Mouse (Mus musculus) frontal cortex, postnatal 36 days (tissue): ENCODE data around the gene L2hgdh.

Experiments
- DNase-seq, 2 experiments: peaks; one replicate each; pipeline ENCODE4 v3.0.0; 2022; ENCODE audit warnings: low spot score in 2 of 2

Gene L2hgdh

GRCm38 (mm10) chr12:69724711-69725460, at the start of gene L2hgdh, which contains the start of gene Atp5s:
Gene L2hgdh (minus strand): TSS chr12:69724873.
Gene Atp5s (plus strand): TSS chr12:69724950.
- DNase-seq, result peak; percentile 95 to 96

DNA sequence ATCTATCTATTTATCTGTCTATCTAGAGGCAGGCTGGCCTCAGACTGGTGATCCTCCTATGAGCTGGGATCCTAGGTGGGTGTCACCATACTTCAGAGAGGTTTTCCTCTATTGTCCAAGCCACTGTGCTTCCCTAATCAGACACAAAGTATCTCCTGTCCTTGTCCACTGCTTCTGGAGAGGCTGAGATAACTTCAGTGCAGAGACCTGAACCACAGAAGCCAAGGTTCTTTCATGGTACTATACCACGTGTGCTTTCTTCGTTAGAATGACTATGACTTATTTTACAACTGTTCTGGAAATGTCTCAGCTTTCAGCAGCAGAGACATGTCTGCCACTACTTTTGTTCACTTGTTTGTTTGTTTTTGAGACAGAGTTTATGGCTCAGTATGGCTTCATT, 44.2 kb upstream of the L2hgdh start:
- DNase-seq, result no peak

DNA sequence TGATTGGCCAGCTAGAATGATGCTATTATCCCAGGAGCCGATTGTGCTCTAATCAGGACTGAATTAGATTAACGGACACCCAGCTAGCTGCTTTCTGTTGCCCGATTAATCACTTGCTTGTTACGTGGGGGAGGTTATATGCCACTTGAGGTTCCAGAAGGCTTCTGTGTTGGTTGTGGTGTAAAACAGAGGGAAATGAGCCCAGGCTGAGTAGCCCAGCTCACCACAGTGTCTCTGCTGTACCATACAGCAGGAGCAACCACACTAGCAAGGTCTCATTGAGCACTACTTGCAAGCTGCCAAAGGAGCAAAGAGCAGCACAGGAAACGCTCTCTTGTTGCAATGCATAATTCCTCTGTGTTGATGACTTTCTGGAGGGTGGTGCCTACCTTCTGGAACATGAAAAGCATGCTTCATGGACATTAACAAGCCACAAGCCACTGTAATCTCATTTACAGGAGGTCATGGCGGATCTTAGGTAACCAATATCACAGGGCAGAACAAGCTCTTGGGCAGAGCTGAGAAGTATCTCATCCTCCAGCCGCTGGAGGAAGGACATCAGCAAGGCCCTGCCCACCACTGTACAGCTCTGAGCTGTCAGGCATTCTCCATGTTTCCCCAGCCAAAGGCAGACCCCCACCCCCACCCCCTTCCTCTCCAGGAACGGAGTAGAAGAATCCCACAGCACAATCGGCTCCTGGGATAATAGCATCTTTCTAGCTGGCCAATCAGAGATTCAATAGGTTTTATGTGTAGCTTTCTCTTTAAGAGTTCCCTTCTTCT, 43.0 kb upstream of the L2hgdh start:
- no peak for DNase-seq

- no peak for DNase-seq
Measured at GRCm38 (mm10) chr12:69766185-69766904, 41.7 kb upstream of the L2hgdh start.

GRCm38 (mm10) chr12:69765543-69765942, 40.9 kb upstream of the L2hgdh start:
- no peak for DNase-seq

DNA sequence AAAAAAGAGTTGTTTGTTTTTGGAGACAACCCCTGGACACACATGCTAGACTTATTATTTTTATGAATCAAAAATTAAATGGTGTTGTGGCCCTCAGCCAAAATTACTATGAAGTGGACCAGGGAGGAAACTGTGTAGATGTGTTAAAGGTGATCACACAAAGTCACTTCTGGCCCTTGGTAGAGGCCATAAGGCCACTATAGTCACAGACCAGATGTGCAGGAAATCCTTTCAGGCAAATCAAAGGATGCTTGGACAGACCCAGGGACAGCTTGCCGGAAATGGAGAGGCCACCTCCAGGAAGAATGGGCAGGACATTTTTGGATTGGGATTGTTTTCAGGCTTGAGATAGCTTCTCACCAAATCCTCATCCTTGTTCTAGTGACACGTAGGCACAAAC, 36.9 kb upstream of the L2hgdh start:
- no peak for DNase-seq

DNA sequence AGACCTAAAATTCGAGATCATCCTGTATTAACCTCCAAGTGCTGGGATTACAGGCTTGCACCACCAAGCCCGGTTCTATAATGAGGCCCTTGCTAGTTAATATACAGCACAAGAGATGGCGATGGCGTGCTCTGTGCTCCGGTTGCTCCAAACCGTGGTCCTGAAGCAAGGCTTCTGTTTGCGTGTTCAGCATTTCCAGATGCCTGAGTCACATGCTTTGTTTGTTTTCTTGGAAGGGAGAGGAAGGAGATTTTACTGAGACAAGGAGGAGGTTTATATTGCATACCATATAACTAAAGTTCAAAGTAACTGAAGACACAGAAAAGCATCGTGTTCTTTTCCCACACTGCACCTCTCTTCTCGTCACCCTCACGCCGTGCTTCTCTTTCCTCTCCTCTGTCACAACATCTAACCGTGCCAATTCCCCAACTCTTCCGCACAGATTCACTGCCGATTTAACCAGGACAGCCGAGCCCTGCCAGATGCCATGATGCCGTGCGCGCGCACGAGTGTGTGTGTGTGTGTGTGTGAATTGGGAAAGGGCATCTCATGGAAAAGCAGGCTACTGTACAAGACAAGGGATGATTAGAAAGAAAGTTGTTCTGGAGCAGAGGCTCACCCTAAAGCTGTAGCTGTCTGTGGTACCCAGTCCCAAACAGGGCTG, 36.2 kb upstream of the L2hgdh start:
- DNase-seq, result no peak

- DNase-seq, result no peak
Measured at GRCm38 (mm10) chr12:69760014-69760413, 35.3 kb upstream of the L2hgdh start.

DNA sequence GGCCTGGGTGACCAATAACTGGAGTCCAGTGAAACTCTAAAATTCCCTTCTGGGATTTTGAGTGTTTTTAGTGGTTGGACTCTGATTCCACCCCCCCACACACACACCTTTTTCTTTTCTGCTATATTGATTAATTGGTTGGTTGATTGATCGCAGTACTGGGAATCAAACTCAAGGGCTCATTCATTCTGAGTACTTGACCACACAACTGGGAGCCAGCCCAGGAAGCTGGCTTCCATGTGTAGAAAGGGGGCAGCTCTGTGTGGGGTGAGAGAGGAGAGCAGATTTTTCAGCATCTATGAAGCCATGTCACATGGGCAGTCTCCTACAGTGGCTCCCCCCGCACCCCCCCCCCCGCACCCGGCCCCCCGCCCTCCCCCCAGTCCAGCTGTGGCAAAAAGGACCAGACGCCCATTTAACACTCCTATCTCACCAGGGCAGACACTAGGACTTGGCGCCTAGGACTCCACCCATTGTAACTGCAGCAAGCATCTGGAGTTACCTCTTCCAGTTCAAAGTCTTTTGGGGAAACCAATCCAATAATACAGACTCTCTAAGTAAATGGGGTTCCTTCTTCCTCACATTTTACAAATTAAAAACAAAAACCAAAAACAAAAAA, 34.7 kb upstream of the L2hgdh start:
- no peak for DNase-seq

DNA sequence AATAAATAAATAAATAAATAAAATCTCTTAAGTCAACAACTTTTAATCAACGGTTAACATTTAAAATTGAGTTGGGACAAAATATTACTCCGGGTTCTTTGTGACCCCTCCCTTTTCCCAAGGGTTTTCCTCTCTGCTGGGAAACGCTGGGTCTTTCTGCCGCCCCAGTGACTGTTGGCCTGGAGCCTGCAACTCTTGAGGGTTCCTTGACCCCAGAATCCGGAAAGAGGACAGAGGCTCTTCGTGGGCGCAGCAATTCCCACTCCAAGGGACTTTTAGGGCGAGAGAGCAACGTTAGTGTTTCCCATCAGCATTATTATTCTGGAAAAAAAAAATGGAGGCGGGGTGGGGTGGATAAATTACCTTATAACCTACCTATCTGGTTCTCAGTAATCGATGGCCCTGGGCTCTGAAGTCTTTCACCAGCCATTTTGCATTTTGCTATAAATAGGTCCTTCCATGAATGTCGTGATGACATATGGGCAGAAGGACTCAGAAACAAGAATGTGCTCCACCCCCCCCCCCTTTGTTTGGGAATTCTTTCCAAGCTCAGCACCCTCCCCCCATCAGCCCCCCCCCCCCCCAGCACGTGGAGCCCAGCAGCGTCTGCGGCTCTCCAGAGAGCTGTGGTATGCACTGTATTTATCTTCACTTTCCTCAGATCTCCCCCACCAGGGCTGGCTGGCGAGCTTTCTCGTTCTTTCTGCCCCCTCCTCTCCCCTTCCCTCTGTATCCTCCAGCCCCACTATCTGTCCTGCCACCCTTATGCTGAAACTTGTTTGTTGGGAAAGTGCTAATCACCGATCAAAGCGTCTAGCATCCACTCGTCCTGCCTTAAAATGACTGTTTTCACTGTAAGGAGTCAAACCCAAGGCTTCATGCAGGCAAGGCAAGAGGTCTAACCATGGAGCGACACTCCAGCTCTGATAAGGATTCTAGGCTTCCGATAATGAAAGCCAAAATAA, 33.8 kb upstream of the L2hgdh start:
- no peak for DNase-seq

GRCm38 (mm10) chr12:69757418-69758141, 32.9 kb upstream of the L2hgdh start:
- DNase-seq, result peak; percentile 44 to 50

DNA sequence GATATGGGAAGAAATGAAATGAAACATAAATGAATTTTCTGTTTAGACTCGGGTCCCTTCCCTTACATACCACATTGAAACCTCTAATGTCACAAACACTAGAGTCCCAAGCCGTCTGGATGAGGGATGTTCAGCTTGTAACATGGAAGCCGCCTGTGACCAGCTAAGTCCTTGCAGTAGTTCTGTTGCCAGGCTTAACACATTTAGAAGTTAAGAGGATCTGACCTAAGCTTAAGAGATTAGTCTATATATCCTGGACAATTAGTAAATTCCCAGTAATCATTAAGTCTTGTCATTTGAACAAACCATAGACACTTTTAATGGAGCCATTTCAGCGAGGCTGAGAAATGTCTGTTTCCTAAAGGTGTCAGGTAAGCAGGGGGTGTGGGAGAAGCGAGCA, 31.3 kb upstream of the L2hgdh start:
- no peak for DNase-seq

DNA sequence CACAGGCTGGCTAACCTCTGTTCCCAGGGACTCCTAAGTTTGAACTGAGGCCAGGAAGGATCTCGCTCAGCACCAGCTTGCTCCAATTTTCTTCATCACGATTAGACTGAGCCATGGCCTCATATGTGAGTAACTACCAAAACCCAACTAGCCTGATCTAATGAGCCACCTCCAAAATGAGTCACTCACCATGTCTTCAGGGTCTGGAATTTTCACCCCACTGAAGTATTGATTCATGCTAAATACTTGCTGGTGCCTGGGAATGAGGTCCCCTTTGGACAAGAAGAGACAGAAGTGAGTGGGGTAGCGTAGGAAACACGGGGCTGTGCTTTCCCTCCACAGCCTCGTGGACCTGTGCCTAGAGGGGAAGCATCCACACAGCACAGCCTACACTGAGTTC, 29.3 kb upstream of the L2hgdh start:
- no peak for DNase-seq

GRCm38 (mm10) chr12:69751864-69752341, 27.2 kb upstream of the L2hgdh start:
- no peak for DNase-seq

DNA sequence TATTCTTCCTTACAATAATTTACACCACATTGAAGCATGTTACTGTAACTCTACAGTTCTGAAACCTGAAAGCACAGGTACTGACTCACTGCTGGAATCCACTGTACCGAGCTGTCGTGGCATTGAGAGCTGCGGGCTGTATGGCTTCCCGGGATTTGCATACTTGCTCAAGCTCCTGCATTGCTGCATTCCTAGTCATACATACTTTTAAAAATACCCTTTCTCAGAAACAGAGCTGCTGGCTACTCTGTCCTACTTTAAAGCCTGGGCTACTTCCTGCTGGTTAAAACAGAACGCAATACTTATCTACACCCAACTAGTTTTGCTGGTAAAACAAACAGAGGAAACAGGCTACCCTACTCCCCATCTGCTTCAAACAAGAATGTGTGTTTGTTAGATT, 19.5 kb upstream of the L2hgdh start:
- DNase-seq, result no peak

DNA sequence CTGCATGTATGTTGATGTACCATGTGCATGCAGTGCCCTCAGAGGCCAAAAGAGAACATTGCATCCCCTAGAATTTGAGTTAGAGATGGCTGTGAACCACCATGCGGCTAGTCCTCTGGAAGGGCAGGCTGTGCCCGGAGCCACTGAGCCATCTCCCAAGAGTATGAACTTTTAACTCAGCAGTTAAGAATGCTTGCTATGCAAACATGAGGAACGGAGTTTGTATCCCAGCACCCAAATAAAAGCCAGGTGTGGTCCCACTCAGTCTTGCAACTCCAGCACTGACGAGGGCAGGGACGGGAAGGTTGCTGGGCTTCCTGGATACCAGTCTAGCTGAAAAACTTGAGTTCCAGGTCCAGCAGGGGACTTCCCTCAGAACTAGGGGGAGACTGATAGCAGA, 17.3 kb upstream of the L2hgdh start:
- no peak for DNase-seq

GRCm38 (mm10) chr12:69733923-69734322, 9.2 kb upstream of the L2hgdh start:
- DNase-seq, result no peak

DNA sequence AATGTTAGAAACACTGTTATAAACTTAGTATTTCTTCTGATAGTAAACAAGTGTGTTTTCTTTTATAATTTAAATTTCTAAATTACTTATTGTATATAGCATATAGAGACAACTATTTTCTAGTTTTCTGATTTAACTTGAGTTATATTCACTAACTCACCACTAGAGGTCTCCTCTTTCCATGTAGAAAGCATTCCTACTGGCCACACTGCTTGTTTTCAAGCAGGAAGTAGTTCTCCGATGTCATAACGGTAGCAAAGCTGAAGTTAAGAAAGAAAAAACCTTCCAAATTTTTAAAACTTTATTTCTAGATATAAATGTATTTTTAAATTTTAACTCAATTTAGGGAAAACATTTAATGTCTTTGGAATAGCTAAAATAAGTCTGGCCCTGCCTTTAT, 8.8 kb upstream of the L2hgdh start:
- DNase-seq, result no peak

GRCm38 (mm10) chr12:69732221-69732620, 7.5 kb upstream of the L2hgdh start:
- DNase-seq, result no peak

- DNase-seq, result no peak
Measured at GRCm38 (mm10) chr12:69730306-69730705, 5.6 kb upstream of the L2hgdh start.
